Mouse (Mus musculus): Measurements from ENCODE around the gene Dagla.

DNA sequence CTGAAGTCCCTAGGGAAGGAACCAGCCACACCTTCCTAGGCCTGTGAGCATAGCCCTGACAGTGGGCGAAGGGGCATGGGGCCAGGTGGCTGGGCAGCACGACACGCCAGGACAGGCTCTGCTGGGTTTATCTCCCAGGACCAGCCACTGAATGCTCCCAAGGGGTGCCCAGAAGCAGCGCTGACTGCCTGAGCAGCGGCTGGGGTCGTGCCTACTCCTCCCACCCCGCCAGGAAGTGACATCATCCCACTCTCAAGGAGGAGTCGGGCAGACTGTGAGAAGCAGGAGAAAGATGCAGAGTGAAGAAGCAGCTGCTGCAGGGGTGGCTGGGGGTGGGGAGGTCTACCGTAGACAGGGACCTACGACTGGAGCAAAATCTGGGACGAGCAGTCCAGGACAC is 31.9 kb downstream of the Dagla start:
- TF ChIP-seq POLR2A (IDR thresholded peaks at IDR 0.05; ENCODE audit: low read depth, low read length) (no peak), CTCF (IDR thresholded peaks at IDR 0.05; ENCODE audit: extremely low read depth, insufficient read length, insufficient replicate concordance, low read depth, low read length) (no peak)

All from small intestine, adult 2 months (tissue).